Mouse (Mus musculus): ENCODE measurements around the gene Pln.

Gene Pln

DNA sequence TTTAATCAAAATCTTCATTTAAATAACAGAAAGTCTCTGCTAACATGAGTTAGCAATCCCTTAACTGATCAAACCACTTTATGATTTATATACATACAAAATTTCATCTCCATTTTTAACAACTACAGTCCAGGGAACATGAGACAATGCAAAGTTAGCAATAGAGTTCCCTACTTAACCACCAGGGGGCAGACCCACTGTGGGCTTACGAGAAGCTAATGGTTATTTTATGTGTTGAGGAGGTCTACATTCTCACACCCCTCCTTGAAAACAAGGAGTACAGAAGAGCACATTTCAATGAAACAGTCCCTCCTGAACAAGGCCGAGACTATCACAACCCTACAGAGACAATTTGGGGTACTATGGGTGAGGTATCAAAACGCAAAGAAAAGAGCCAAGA, 9.0 kb downstream of the Pln start:
- TF ChIP-seq GATA4 (IDR thresholded peaks at IDR 0.05; ENCODE audit: insufficient replicate concordance, low read length), result no peak

DNA sequence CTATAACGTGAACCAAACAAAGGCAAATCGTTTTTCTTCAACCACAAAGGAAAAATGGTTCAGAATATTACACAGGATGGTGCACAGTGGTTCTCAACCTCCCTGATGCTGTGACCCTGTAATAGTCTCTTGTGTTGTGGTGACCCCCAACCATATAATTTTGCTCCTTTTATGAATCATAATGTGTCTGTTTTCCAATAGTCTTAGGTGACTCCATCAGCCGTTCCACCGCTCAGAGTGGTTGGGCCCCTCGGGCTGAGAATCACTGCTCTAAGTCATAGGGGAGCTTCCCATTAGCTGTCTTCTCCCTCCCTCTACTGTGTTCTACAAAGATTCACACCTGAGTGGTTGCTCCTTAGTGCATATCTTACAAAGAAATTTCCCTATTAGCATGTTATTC, 9.4 kb downstream of the Pln start:
- no peak for TF ChIP-seq GATA4 (IDR thresholded peaks at IDR 0.05; ENCODE audit: insufficient replicate concordance, low read length)

DNA sequence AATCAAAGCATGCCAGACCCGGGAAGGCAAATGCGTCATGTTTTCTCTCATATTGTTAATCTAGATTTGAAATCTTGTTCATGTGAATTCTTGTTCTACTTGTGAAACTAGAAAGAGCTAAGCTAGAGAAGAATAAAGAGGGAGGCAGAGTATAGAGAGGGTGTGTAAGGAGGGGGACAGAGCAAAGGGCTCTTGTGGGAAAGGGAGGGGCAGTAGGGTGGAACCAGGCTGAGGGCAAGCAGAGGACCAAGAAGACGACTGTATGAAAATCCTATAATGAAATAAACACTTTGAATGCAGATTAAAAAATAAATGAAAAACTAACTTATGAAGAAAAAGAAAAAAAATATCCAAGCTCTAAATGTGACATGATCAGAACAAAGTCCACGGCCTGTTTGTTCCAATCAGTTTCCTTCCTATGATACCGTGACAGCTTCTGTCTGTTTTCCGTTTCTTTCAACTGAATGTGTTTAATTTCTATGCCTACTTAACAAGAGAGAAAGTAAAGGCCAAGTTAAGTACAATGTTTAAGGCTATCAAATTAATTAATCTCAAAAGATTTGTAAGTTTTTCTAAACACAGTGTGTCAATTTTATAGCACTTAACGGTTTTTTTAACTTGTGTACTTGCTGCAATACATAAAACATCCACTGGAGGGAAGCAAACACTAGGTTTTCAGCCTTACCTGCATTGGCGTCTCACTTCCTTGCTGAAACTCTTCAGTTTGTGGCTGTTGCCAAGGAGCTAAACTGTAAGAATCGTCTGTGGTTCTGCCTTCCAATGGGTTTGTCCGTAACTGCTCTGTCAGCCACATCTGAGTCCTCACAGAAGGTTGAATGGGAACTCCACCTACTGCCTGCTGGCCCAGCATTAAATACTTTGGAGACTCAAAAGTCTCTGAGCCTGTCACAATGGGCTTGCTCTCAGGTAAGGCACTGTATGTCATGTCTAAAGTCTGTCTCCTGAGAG, 10.6 kb downstream of the Pln start:
- no peak for TF ChIP-seq GATA4 (IDR thresholded peaks at IDR 0.05; ENCODE audit: insufficient replicate concordance, low read length)

- TF ChIP-seq GATA4 (IDR thresholded peaks at IDR 0.05; ENCODE audit: insufficient replicate concordance, low read length), result no peak
Observed at GRCm38 (mm10) chr10:53349254-53349653, 11.8 kb downstream of the Pln start.

GRCm38 (mm10) chr10:53353665-53354064, 16.2 kb downstream of the Pln start:
- no peak for TF ChIP-seq GATA4 (IDR thresholded peaks at IDR 0.05; ENCODE audit: insufficient replicate concordance, low read length)

DNA sequence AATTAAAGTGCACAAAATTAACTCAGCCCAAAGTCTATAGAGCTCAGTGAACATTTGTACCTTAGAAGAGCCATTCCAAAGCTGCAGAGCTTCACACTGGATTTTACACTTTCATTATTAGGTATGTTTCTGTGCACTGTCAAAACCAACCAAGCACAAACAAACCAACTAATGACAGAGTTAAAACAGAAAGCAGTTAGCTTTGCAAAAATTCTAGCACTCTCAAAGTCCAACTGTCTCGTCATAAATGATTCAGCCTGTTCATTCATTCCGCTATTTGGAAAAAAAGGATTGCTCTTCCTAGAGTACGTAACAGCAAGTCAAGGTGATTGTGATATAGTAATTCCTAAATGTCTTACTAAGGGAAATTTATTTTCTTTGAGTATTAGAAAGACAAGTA, 21.5 kb downstream of the Pln start:
- TF ChIP-seq GATA4 (IDR thresholded peaks at IDR 0.05; ENCODE audit: insufficient replicate concordance, low read length), result no peak

DNA sequence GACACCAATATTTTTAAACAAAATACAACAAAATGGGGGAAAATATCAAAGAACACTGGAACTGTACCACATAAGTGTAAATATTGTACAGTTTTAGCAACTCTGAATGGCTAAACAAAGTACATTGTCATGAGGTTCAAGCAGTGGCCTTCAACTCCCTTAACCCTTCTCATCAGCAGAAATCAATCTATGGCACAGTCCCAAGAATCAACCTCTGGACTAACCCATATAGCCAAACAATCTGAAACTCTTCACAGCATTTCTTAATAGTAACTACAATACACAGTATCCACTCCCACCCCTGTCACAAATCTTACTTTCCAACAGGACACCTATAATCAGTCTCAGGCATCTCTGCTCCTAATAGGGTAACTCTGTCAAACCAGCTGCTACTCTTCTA, 26.8 kb downstream of the Pln start:
- no peak for TF ChIP-seq GATA4 (IDR thresholded peaks at IDR 0.05; ENCODE audit: insufficient replicate concordance, low read length)

GRCm38 (mm10) chr10:53367265-53367664, 29.8 kb downstream of the Pln start:
- TF ChIP-seq GATA4 (IDR thresholded peaks at IDR 0.05; ENCODE audit: insufficient replicate concordance, low read length), result no peak

- TF ChIP-seq GATA4 (IDR thresholded peaks at IDR 0.05; ENCODE audit: insufficient replicate concordance, low read length), result no peak
Observed at GRCm38 (mm10) chr10:53373885-53374578, 36.6 kb downstream of the Pln start.

DNA sequence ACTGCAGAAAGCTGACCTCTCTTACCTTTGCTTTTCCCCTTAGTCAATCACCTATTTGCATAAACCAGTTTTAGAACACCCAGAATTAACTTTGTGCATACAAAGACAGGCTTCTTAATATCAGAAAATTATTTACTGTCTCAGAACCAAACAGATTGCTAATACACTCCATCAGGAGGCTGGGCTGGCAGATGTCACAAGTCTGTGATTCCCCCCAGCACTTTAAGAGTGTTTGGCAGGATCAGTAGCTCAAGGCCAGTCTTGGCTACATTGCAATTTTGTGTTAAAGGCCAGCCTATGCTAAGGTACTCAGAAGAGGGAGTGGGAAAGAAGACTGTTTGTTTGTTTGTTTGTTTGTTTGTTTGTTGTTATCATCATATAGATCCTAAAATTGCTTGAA, 39.6 kb downstream of the Pln start:
- TF ChIP-seq GATA4 (IDR thresholded peaks at IDR 0.05; ENCODE audit: insufficient replicate concordance, low read length), result no peak

DNA sequence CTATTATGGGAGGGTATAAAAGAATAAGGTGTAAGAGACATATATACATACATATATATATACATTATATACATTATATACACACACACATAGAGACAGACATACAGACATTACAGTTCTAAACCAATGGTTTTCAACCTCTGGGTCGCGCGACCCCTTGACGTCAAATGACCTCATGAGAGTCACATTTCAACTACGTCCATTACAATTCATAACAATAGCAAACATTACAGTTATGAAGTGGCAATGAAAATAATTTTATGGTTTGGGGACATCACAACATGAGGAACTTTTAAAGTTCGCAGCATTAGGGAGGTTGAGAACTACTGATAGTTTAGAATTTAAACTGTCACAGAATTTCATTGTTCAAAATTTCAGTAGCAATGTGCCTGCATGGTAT, 40.8 kb downstream of the Pln start:
- no peak for TF ChIP-seq GATA4 (IDR thresholded peaks at IDR 0.05; ENCODE audit: insufficient replicate concordance, low read length)

GRCm38 (mm10) chr10:53378981-53379708, 41.7 kb downstream of the Pln start:
- TF ChIP-seq GATA4 (IDR thresholded peaks at IDR 0.05; ENCODE audit: insufficient replicate concordance, low read length), result no peak

GRCm38 (mm10) chr10:53379709-53380106, 42.2 kb downstream of the Pln start, which contains the start of gene Cep85l:
Gene Cep85l, minus strand, starts transcription at chr10:53379947.
- TF ChIP-seq GATA4 (IDR thresholded peaks at IDR 0.05; ENCODE audit: insufficient replicate concordance, low read length), result no peak

- no peak for TF ChIP-seq GATA4 (IDR thresholded peaks at IDR 0.05; ENCODE audit: insufficient replicate concordance, low read length)
Observed at GRCm38 (mm10) chr10:53382696-53383365, 45.4 kb downstream of the Pln start.

DNA sequence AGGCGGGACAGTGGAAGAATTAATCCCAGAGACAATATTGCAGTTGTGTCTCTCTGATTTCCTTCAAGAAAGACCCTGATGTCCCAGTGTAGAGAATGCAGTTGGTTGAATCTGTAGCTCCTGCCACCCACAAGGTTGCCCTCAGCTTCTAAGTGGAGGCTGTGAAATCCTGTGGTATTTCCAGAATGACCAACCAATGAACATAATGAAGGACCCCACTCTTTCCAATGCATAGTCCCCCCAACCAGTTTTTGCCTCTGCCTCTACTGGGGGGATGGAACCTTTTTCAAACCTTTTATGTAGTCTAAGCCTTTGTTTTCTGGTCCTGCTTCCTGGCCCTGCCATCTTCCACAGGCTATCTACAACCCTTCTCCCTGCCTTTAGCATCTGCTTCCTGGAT, 47.4 kb downstream of the Pln start:
- no peak for TF ChIP-seq GATA4 (IDR thresholded peaks at IDR 0.05; ENCODE audit: insufficient replicate concordance, low read length)

Data from liver, adult (tissue).